Mouse (Mus musculus): ENCODE measurements around the gene Eya4.

The Eya4 gene

GRCm38 (mm10) chr10:23156866-23157625 is 193.5 kb downstream of the Eya4 start:
- no peak for DNase-seq (ENCODE audit: low spot score in 2 of 2)

GRCm38 (mm10) chr10:23150401-23150800 is 200.2 kb downstream of the Eya4 start:
- peak; percentile 1 for DNase-seq (ENCODE audit: low spot score in 2 of 2)

GRCm38 (mm10) chr10:23144616-23145015 is 206.0 kb downstream of the Eya4 start:
- DNase-seq (ENCODE audit: low spot score in 2 of 2), result no peak

GRCm38 (mm10) chr10:23127947-23128346 is 222.6 kb downstream of the Eya4 start:
- no peak for DNase-seq (ENCODE audit: low spot score in 2 of 2)

- DNase-seq (ENCODE audit: low spot score in 2 of 2), result no peak
Measured at GRCm38 (mm10) chr10:23127151-23127550, 223.4 kb downstream of the Eya4 start.

GRCm38 (mm10) chr10:23126529-23126928 is 224.1 kb downstream of the Eya4 start:
- no peak for DNase-seq (ENCODE audit: low spot score in 2 of 2)

GRCm38 (mm10) chr10:23120437-23120836 is 230.1 kb downstream of the Eya4 start:
- no peak for DNase-seq (ENCODE audit: low spot score in 2 of 2)

- DNase-seq (ENCODE audit: low spot score in 2 of 2), result no peak
Measured at GRCm38 (mm10) chr10:23116786-23117410, 233.7 kb downstream of the Eya4 start.

- no peak for DNase-seq (ENCODE audit: low spot score in 2 of 2)
Measured at GRCm38 (mm10) chr10:23116063-23116462, 234.5 kb downstream of the Eya4 start.

GRCm38 (mm10) chr10:23115321-23115720 is 235.3 kb downstream of the Eya4 start:
- no peak for DNase-seq (ENCODE audit: low spot score in 2 of 2)

- no peak for DNase-seq (ENCODE audit: low spot score in 2 of 2)
Measured at GRCm38 (mm10) chr10:23108122-23108521, 242.5 kb downstream of the Eya4 start.

GRCm38 (mm10) chr10:23092517-23092916 is 258.1 kb downstream of the Eya4 start:
- DNase-seq (ENCODE audit: low spot score in 2 of 2), result no peak

- DNase-seq (ENCODE audit: low spot score in 2 of 2), result no peak
Measured at GRCm38 (mm10) chr10:23091552-23091951, 259.0 kb downstream of the Eya4 start.

GRCm38 (mm10) chr10:23090323-23090722 is 260.3 kb downstream of the Eya4 start:
- DNase-seq (ENCODE audit: low spot score in 2 of 2), result no peak

GRCm38 (mm10) chr10:23089271-23089670 is 261.3 kb downstream of the Eya4 start:
- no peak for DNase-seq (ENCODE audit: low spot score in 2 of 2)

GRCm38 (mm10) chr10:23088764-23089163 is 261.8 kb downstream of the Eya4 start:
- no peak for DNase-seq (ENCODE audit: low spot score in 2 of 2)

- DNase-seq (ENCODE audit: low spot score in 2 of 2), result no peak
Measured at GRCm38 (mm10) chr10:23086352-23087215, 264.0 kb downstream of the Eya4 start.

GRCm38 (mm10) chr10:23081548-23081828 is 269.1 kb downstream of the Eya4 start:
- DNase-seq (ENCODE audit: low spot score in 2 of 2), result no peak

- DNase-seq (ENCODE audit: low spot score in 2 of 2), result peak; percentile 26 to 29
Measured at GRCm38 (mm10) chr10:23080749-23081547, 269.6 kb downstream of the Eya4 start.

- DNase-seq (ENCODE audit: low spot score in 2 of 2), result no peak
Measured at GRCm38 (mm10) chr10:23076691-23077385, 273.7 kb downstream of the Eya4 start.

- no peak for DNase-seq (ENCODE audit: low spot score in 2 of 2)
Measured at GRCm38 (mm10) chr10:23073431-23073830, 277.2 kb downstream of the Eya4 start.

All from natural killer cell, adult 2 months (primary cell).